ENCODE assay signal across 32 mouse cellular contexts in the genomic region with DNA sequence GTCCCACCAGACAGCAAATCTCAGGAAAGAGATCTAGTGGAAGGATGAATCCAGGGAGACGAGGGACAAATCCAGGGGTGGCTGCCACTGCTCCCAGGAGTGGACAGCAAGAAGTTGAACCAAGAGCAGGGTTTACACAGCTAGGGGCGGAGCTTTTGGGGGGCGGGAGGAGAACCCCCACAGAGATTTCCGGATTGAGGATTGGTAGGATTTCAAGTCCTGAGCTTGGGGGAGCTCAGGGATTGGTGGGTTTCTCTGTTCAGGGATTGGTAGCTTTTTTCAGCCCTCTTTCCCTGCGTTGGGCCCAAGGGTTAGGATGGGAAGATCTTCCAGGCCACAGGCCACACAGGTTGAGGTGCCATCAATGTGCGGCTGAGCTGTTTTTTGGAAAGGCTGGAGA. TPM values are rescaled to one million over a fixed set of nuclear protein-coding genes. Genes with fewer than 3 reads are reported as not detected.
"Had no signal": no experiment of that assay in that cellular context is flagged by ENCODE, and none has a peak within 500 bp of the region (broad histone marks: within the 10 kb centered on the region; RNA-seq: fewer than 3 reads in every experiment).

No protein-coding gene starts in this region.

- DNase-seq: gastrocnemius, adult 2 months; gastrocnemius, postnatal 10 days; gastrocnemius, postnatal 25 days; heart, adult 2 months; heart, postnatal 14 days; heart, postnatal 4 days; kidney, adult 18-20 months; kidney, adult 8-10 months; kidney, postnatal 10 days; kidney, postnatal 25 days; kidney, postnatal 4 days; left cerebral cortex, postnatal 4 days had no signal

- H3K4me3 ChIP-seq: heart, embryonic 15.5 days; intestine, embryonic 15.5 days; liver, embryonic 12.5 days had no signal

- H3K9me3 ChIP-seq: heart, embryonic 13.5 days; heart, embryonic 15.5 days; hindbrain, embryonic 10.5 days; hindbrain, embryonic 12.5 days; intestine, embryonic 15.5 days; limb, embryonic 13.5 days; limb, embryonic 15.5 days; liver, embryonic 12.5 days had no signal

- H3K9ac ChIP-seq: heart, embryonic 15.5 days; hindbrain, embryonic 12.5 days; intestine, embryonic 15.5 days; limb, embryonic 13.5 days; limb, embryonic 15.5 days; liver, embryonic 12.5 days; liver, embryonic 14.5 days had no signal

- H3K36me3 ChIP-seq: heart, embryonic 13.5 days; heart, embryonic 15.5 days; hindbrain, embryonic 10.5 days; hindbrain, embryonic 12.5 days; intestine, embryonic 15.5 days; limb, embryonic 13.5 days; limb, embryonic 15.5 days; liver, embryonic 12.5 days had no signal

- H3K27ac ChIP-seq: heart, adult 2 months; heart, embryonic 13.5 days; heart, embryonic 15.5 days; hindbrain, embryonic 12.5 days; hindbrain, embryonic 14.5 days; intestine, embryonic 15.5 days; layer of hippocampus, adult 2 months; limb, embryonic 13.5 days; limb, embryonic 15.5 days; liver, embryonic 12.5 days; liver, embryonic 14.5 days had no signal

RNA-seq across cellular contexts. Expression of gene Gm10428, which starts 5.0 kb away (rescaled TPM):
- total RNA-seq: gastrocnemius, adult 2 months; gastrocnemius, postnatal 10 days; gastrocnemius, postnatal 25 days; gastrocnemius, postnatal 4 days; granulocyte monocyte progenitor cell, adult 5-6 weeks; heart, adult 2 months; heart, postnatal 14 days; heart, postnatal 4 days; layer of hippocampus, adult 2 months; layer of hippocampus, postnatal 10 days; layer of hippocampus, postnatal 25 days; left cerebral cortex, adult 18-20 months; left cerebral cortex, adult 8-10 months; left cerebral cortex, postnatal 10 days; left cerebral cortex, postnatal 25 days; left cerebral cortex, postnatal 4 days; liver, adult 2 months had no signal
